Mouse (Mus musculus) right cerebral cortex, postnatal 4 days (tissue): ENCODE results near the gene Med8.
A peak's percentile ranks its signal among the peaks of the same experiment; 100 is the strongest.

Experiments
- DNase-seq: peaks from one replicate; pipeline ENCODE4 v3.0.0-alpha.2; 2022

Med8 gene

GRCm38 (mm10) chr4:118409142-118409900 lies at the start of gene Med8, which contains the start of gene Szt2:
Gene Med8, plus strand, starts transcription at chr4:118409337.
Gene Szt2, minus strand, starts transcription at chr4:118409273.
- peak; percentile 82 for DNase-seq

GRCm38 (mm10) chr4:118359896-118360720 lies 49.0 kb upstream of the Med8 start:
- DNase-seq, result peak; percentile 63

- DNase-seq, result no peak
These were observed 47.7 kb upstream of the Med8 start for GRCm38 (mm10) chr4:118361451-118361850.

GRCm38 (mm10) chr4:118362879-118363278 lies 46.3 kb upstream of the Med8 start:
- no peak for DNase-seq

GRCm38 (mm10) chr4:118363985-118364384 lies 45.2 kb upstream of the Med8 start:
- no peak for DNase-seq

- DNase-seq, result no peak
These were observed 44.5 kb upstream of the Med8 start for GRCm38 (mm10) chr4:118364641-118365040.

- no peak for DNase-seq
These were observed 43.1 kb upstream of the Med8 start for GRCm38 (mm10) chr4:118365991-118366390.

GRCm38 (mm10) chr4:118367551-118367950 lies 41.6 kb upstream of the Med8 start:
- DNase-seq, result no peak

- DNase-seq, result no peak
These were observed 40.5 kb upstream of the Med8 start for GRCm38 (mm10) chr4:118368616-118369015.

- no peak for DNase-seq
These were observed 37.3 kb upstream of the Med8 start for GRCm38 (mm10) chr4:118371822-118372221.

GRCm38 (mm10) chr4:118375999-118376398 lies 33.1 kb upstream of the Med8 start:
- DNase-seq, result no peak

- DNase-seq, result no peak
These were observed 25.9 kb upstream of the Med8 start for GRCm38 (mm10) chr4:118383271-118383670.

- DNase-seq, result no peak
These were observed 21.8 kb upstream of the Med8 start for GRCm38 (mm10) chr4:118387316-118387715.

GRCm38 (mm10) chr4:118390146-118390545 lies 19.0 kb upstream of the Med8 start:
- DNase-seq, result no peak

- DNase-seq, result no peak
These were observed 14.6 kb upstream of the Med8 start for GRCm38 (mm10) chr4:118394505-118394904.

GRCm38 (mm10) chr4:118395289-118395688 lies 13.8 kb upstream of the Med8 start:
- no peak for DNase-seq

- no peak for DNase-seq
These were observed 12.7 kb upstream of the Med8 start for GRCm38 (mm10) chr4:118396433-118396832.

- DNase-seq, result no peak
These were observed 10.7 kb upstream of the Med8 start for GRCm38 (mm10) chr4:118398400-118398799.

GRCm38 (mm10) chr4:118401421-118401820 lies 7.7 kb upstream of the Med8 start:
- no peak for DNase-seq

- no peak for DNase-seq
These were observed 7.2 kb upstream of the Med8 start for GRCm38 (mm10) chr4:118401918-118402317.

- DNase-seq, result no peak
These were observed 6.4 kb upstream of the Med8 start for GRCm38 (mm10) chr4:118402701-118403100.

GRCm38 (mm10) chr4:118410871-118411270 lies 1.7 kb downstream of the Med8 start:
- DNase-seq, result no peak

GRCm38 (mm10) chr4:118413553-118413952 lies 4.4 kb downstream of the Med8 start:
- no peak for DNase-seq

- DNase-seq, result no peak
These were observed 6.6 kb downstream of the Med8 start for GRCm38 (mm10) chr4:118415779-118416178.
